Mouse (Mus musculus) olfactory bulb, adult 2 months (tissue): Measurements from ENCODE around the gene Helt.

Experiments
- CTCF ChIP-seq: fragments of 200-500 bp; IDR thresholded peaks from 2 replicates; pipeline ENCODE4 v1.5.1; 2012; ENCODE audit warnings: low read depth, mild to moderate bottlenecking, low read length, moderate library complexity; ENCODE audit not compliant: insufficient read depth
- POLR2A ChIP-seq: fragments of 200-500 bp; IDR thresholded peaks from 2 replicates; pipeline ENCODE4 v1.6.1; 2012; ENCODE audit warnings: mild to moderate bottlenecking, low read depth, low read length, moderate library complexity; ENCODE audit not compliant: insufficient read depth

GRCm38 (mm10) chr8:46342272-46342671 is 47.8 kb upstream of the Helt start:
- no peak for TF ChIP-seq CTCF
- no peak for TF ChIP-seq POLR2A
